Mouse (Mus musculus): ENCODE measurements around the gene Ttc28.

DNA sequence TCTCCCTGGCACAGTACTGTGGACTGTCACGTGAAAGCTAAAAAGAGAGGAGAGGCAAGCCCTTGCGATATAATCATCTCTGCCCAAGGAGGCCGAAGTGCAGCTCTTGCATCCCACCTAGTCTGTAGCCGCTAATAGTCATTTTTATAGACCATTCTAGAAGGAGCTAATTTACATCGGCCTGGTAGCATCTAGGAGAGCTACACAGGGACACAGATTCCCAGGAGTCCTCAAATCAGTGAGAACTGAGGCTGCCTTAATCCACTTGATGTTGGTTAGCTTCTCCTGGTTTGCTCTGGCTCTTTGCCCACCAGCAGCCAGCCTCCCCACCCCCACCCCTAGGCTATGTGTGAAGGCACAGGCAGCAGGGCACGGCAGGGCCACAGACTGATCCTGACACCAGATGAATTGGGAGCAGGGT, 193.7 kb downstream of the Ttc28 start:
- no peak for TF ChIP-seq CTCF (IDR thresholded peaks at IDR 0.05; ENCODE audit: low read depth)
- TF ChIP-seq EP300 (IDR thresholded peaks at IDR 0.05; ENCODE audit: low read depth): no peak
